Comparison of ENCODE assay signal across 7 mouse cellular contexts in the genomic region with DNA sequence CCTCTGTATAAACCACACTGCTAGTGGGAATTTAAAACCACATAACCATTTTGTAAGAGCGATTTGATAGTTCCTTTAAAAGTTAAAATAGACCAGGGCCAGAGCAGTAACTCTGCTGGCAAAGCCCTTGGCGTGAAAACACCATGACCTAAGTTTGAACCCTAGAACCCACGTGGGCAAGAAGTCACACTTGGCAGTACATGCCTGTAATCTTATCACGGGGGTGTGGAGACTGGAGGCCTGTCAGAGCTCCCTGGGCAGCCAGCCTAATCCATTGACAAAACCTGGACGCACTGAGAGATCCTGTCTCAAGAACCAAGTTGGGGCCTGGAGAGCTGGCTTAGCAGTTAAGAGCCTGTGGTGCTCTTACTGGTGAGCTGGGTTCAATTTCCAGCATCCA. TPM values are rescaled to one million over a fixed set of nuclear protein-coding genes. Genes with fewer than 3 reads are reported as not detected.
DNase-seq lines count a peak whose midpoint lies in the region; ATAC-seq lines count a peak whose summit lies in the region.

No protein-coding gene starts in this region.

- 19% methylated on average over 5 of the region's 5 CpGs for WGBS in heart, embryonic 11.5 days (ENCODE audit: insufficient replicate concordance)

- H3K27ac ChIP-seq in heart, embryonic 11.5 days (ENCODE audit: low read depth, low read length) = 0 out of 2 replicates have a peak overlapping the region, but pooled peaks have one; percentile 29

- ATAC-seq in heart, embryonic 11.5 days (replicated peaks; ENCODE audit: insufficient number of reproducible peaks, low FRiP score, low TSS enrichment) = peak; percentile 79

- H3K4me1 ChIP-seq in heart, embryonic 11.5 days (ENCODE audit: control insufficient read depth, insufficient read depth, low read length) = peaks cover 5% of the 10 kb centered on the region

- H3K36me3 ChIP-seq in heart, embryonic 11.5 days (ENCODE audit: control insufficient read depth, insufficient read depth, low read length) = no peaks in the 10 kb centered on the region

- DNase-seq in NIH3T3 (ENCODE audit: low read depth) = peak; percentile 70
- DNase-seq in adrenal gland, postnatal 14 days = peak; percentile 87
- peak; percentile 42 for DNase-seq in kidney, postnatal 14 days
- DNase-seq in ovary, postnatal 36 days (ENCODE audit: low spot score) = peak; percentile 49
- no peak for DNase-seq in spleen, postnatal 14 days (ENCODE audit: low spot score in 2 of 2)
- no peak for DNase-seq in thymus, postnatal 0 days (ENCODE audit: low spot score)

- no peak overlapping the region for H3K9ac ChIP-seq in heart, embryonic 11.5 days (ENCODE audit: low read depth, low read length)

- H3K27me3 ChIP-seq in heart, embryonic 11.5 days (ENCODE audit: control insufficient read depth, insufficient read depth, low read length) = no peaks in the 10 kb centered on the region

- H3K4me2 ChIP-seq in heart, embryonic 11.5 days = peak overlapping the region; percentile 11; the same call in 1 of the 2 replicates

- no peak overlapping the region for H3K4me3 ChIP-seq in heart, embryonic 11.5 days (ENCODE audit: low read depth, low read length)

- no peaks in the 10 kb centered on the region for H3K9me3 ChIP-seq in heart, embryonic 11.5 days (replicated peaks; ENCODE audit: control insufficient read depth, low read length)

RNA-seq across cellular contexts. Expression of a gene that starts 12.9 kb away (rescaled TPM):
- total RNA-seq in adrenal gland, postnatal 14 days (2021) = 0.52 and 0.94 TPM in 2 replicates
- polyA plus RNA-seq in heart, embryonic 11.5 days (2014; fragmentation: Nextera tagmentation; extraction: Ambion mirVana) = 0.68 and 0.72 TPM in 2 replicates
- 0.19 TPM in 1 of 2 replicates, not detected in the other for polyA plus RNA-seq in thymus, postnatal 0 days (2015; fragmentation: Nextera tagmentation; extraction: Ambion mirVana)

RNA-seq across cellular contexts. Expression of a gene that starts 19.0 kb away (rescaled TPM):
- total RNA-seq in adrenal gland, postnatal 14 days (2021) = 11.6 and 12.0 TPM in 2 replicates
- polyA plus RNA-seq in heart, embryonic 11.5 days (2014; fragmentation: Nextera tagmentation; extraction: Ambion mirVana) = 48.6 and 50.4 TPM in 2 replicates
- 32.2 and 38.0 TPM in 2 replicates for polyA plus RNA-seq in thymus, postnatal 0 days (2015; fragmentation: Nextera tagmentation; extraction: Ambion mirVana)

RNA-seq across cellular contexts. Expression of a gene that starts 43.1 kb away (rescaled TPM):
- total RNA-seq in adrenal gland, postnatal 14 days (2021) = 56.5 and 57.5 TPM in 2 replicates
- 288 and 289 TPM in 2 replicates for polyA plus RNA-seq in heart, embryonic 11.5 days (2014; fragmentation: Nextera tagmentation; extraction: Ambion mirVana)
- 841 and 1,050 TPM in 2 replicates for polyA plus RNA-seq in thymus, postnatal 0 days (2015; fragmentation: Nextera tagmentation; extraction: Ambion mirVana)

Comparison
In these comparisons a context has a peak if more than half of its experiments do, and no peak if none do; other contexts are left out.
1. DNase-seq: peak in NIH3T3 (single experiment), adrenal gland, postnatal 14 days (single experiment), kidney, postnatal 14 days (single experiment) and ovary, postnatal 36 days (single experiment); none in spleen, postnatal 14 days (0 of 2) and thymus, postnatal 0 days (single experiment).